Mouse (Mus musculus): ENCODE measurements around the gene Fam89a. TPM values are rescaled to one million over a fixed set of nuclear protein-coding genes. Genes with fewer than 3 reads are reported as not detected.

Gene Fam89a
- polyA plus RNA-seq, 1 experiment from 2014 or later: 0.40 TPM

- Histone ChIP-seq H3K4me2 (ENCODE audit: low read length) (no peak overlapping the region), H3K27me3 (ENCODE audit: control insufficient read depth, insufficient read depth, low read depth, low read length) (no peaks in the 10 kb centered on the region), H3K27ac (ENCODE audit: low read length) (no peak overlapping the region), H3K4me1 (ENCODE audit: control insufficient read depth, insufficient read depth, low read length) (no peaks in the 10 kb centered on the region), H3K36me3 (ENCODE audit: control insufficient read depth, insufficient read depth, low read length) (peaks cover 4% of the 10 kb centered on the region), H3K4me3 (ENCODE audit: low read depth, low read length) (no peak overlapping the region), H3K9me3 (replicated peaks; ENCODE audit: control insufficient read depth, low read length, poor library complexity, severe bottlenecking) (no peaks in the 10 kb centered on the region), H3K9ac (ENCODE audit: low read depth, low read length) (no peak overlapping the region)
- ATAC-seq: peak; percentile 11; the same call in 1 of the 2 replicates
- 86% methylated on average over 1 of the region's 1 CpGs for WGBS
These were observed 12.4 kb downstream of the Fam89a start for GRCm38 (mm10) chr8:124739268-124739667.

- no peaks in the 10 kb centered on the region for H3K4me1 ChIP-seq (ENCODE audit: control insufficient read depth, insufficient read depth, low read length)
- H3K36me3 ChIP-seq (ENCODE audit: control insufficient read depth, insufficient read depth, low read length): peaks cover 35% of the 10 kb centered on the region
- no peak overlapping the region for H3K4me3 ChIP-seq (ENCODE audit: low read depth, low read length)
- no peak for ATAC-seq
- 72% methylated on average over 3 of the region's 3 CpGs for WGBS
- no peak overlapping the region for H3K4me2 ChIP-seq (ENCODE audit: low read length)
- H3K9me3 ChIP-seq (replicated peaks; ENCODE audit: control insufficient read depth, low read length, poor library complexity, severe bottlenecking): no peaks in the 10 kb centered on the region
- H3K27me3 ChIP-seq (ENCODE audit: control insufficient read depth, insufficient read depth, low read depth, low read length): no peaks in the 10 kb centered on the region
- H3K9ac ChIP-seq (ENCODE audit: low read depth, low read length): no peak overlapping the region
- no peak overlapping the region for H3K27ac ChIP-seq (ENCODE audit: low read length)
These were observed 16.2 kb downstream of the Fam89a start for GRCm38 (mm10) chr8:124735371-124735911.

- WGBS: 92% methylated on average over 8 of the region's 8 CpGs
- ATAC-seq: no peak
- Histone ChIP-seq H3K36me3 (ENCODE audit: control insufficient read depth, insufficient read depth, low read length) (peaks cover 56% of the 10 kb centered on the region), H3K4me2 (ENCODE audit: low read length) (no peak overlapping the region), H3K4me3 (ENCODE audit: low read depth, low read length) (no peak overlapping the region), H3K9me3 (replicated peaks; ENCODE audit: control insufficient read depth, low read length, poor library complexity, severe bottlenecking) (no peaks in the 10 kb centered on the region), H3K4me1 (ENCODE audit: control insufficient read depth, insufficient read depth, low read length) (no peaks in the 10 kb centered on the region), H3K9ac (ENCODE audit: low read depth, low read length) (no peak overlapping the region), H3K27ac (ENCODE audit: low read length) (no peak overlapping the region), H3K27me3 (ENCODE audit: control insufficient read depth, insufficient read depth, low read depth, low read length) (no peaks in the 10 kb centered on the region)
These were observed 18.8 kb downstream of the Fam89a start for GRCm38 (mm10) chr8:124732828-124733227.

GRCm38 (mm10) chr8:124724301-124724700 lies 27.3 kb downstream of the Fam89a start:
- Histone ChIP-seq H3K4me1 (ENCODE audit: control insufficient read depth, insufficient read depth, low read length) (peaks cover 24% of the 10 kb centered on the region), H3K36me3 (ENCODE audit: control insufficient read depth, insufficient read depth, low read length) (peaks cover 23% of the 10 kb centered on the region), H3K27me3 (ENCODE audit: control insufficient read depth, insufficient read depth, low read depth, low read length) (no peaks in the 10 kb centered on the region), H3K27ac (ENCODE audit: low read length) (no peak overlapping the region), H3K4me2 (ENCODE audit: low read length) (no peak overlapping the region), H3K9me3 (replicated peaks; ENCODE audit: control insufficient read depth, low read length, poor library complexity, severe bottlenecking) (no peaks in the 10 kb centered on the region), H3K4me3 (ENCODE audit: low read depth, low read length) (no peak overlapping the region), H3K9ac (ENCODE audit: low read depth, low read length) (no peak overlapping the region)
- 99% methylated on average over 7 of the region's 7 CpGs for WGBS
- ATAC-seq: no peak

- Histone ChIP-seq H3K9ac (ENCODE audit: low read depth, low read length) (peak within 1 kb of the TSS; percentile 82), H3K36me3 (ENCODE audit: control insufficient read depth, insufficient read depth, low read length) (peaks cover 4% of the 10 kb centered on the region; the same call in 1 of the 2 replicates), H3K9me3 (replicated peaks; ENCODE audit: control insufficient read depth, low read length, poor library complexity, severe bottlenecking) (no peaks in the 10 kb centered on the region), H3K4me3 (ENCODE audit: low read depth, low read length) (peak within 1 kb of the TSS; percentile 66), H3K27me3 (ENCODE audit: control insufficient read depth, insufficient read depth, low read depth, low read length) (no peaks in the 10 kb centered on the region), H3K4me2 (ENCODE audit: low read length) (peak within 1 kb of the TSS; percentile 93), H3K4me1 (ENCODE audit: control insufficient read depth, insufficient read depth, low read length) (peaks cover 24% of the 10 kb centered on the region), H3K27ac (ENCODE audit: low read length) (peak within 1 kb of the TSS; percentile 82)
- peak; percentile 99 for ATAC-seq
- WGBS: under 1% methylated on average over 54 of the region's 59 CpGs
These were observed 29.6 kb downstream of the Fam89a start, which contains the start of the genes Ttc13 and Arv1 for GRCm38 (mm10) chr8:124721862-124722515. Gene Ttc13 (minus strand): TSS chr8:124721983. Gene Arv1 (plus strand): TSS chr8:124722139.

- H3K4me3 ChIP-seq (ENCODE audit: low read depth, low read length): peak overlapping the region; percentile 66
- peak overlapping the region; percentile 82 for H3K9ac ChIP-seq (ENCODE audit: low read depth, low read length)
- no peaks in the 10 kb centered on the region for H3K27me3 ChIP-seq (ENCODE audit: control insufficient read depth, insufficient read depth, low read depth, low read length)
- 2% methylated on average over 26 of the region's 31 CpGs for WGBS
- peak overlapping the region; percentile 51 for H3K27ac ChIP-seq (ENCODE audit: low read length)
- ATAC-seq: peak; percentile 81
- H3K4me1 ChIP-seq (ENCODE audit: control insufficient read depth, insufficient read depth, low read length): peaks cover 24% of the 10 kb centered on the region
- no peaks in the 10 kb centered on the region for H3K9me3 ChIP-seq (replicated peaks; ENCODE audit: control insufficient read depth, low read length, poor library complexity, severe bottlenecking)
- no peaks in the 10 kb centered on the region for H3K36me3 ChIP-seq (ENCODE audit: control insufficient read depth, insufficient read depth, low read length)
- peak overlapping the region; percentile 80 for H3K4me2 ChIP-seq (ENCODE audit: low read length)
These were observed 30.4 kb downstream of the Fam89a start for GRCm38 (mm10) chr8:124720938-124721861.

GRCm38 (mm10) chr8:124720133-124720532 lies 31.5 kb downstream of the Fam89a start:
- 70% methylated on average over 7 of the region's 7 CpGs for WGBS
- ATAC-seq: no peak
- Histone ChIP-seq H3K4me2 (ENCODE audit: low read length) (no peak overlapping the region), H3K27me3 (ENCODE audit: control insufficient read depth, insufficient read depth, low read depth, low read length) (no peaks in the 10 kb centered on the region), H3K4me3 (ENCODE audit: low read depth, low read length) (no peak overlapping the region), H3K9me3 (replicated peaks; ENCODE audit: control insufficient read depth, low read length, poor library complexity, severe bottlenecking) (no peaks in the 10 kb centered on the region), H3K9ac (ENCODE audit: low read depth, low read length) (no peak overlapping the region), H3K27ac (ENCODE audit: low read length) (no peak overlapping the region), H3K36me3 (ENCODE audit: control insufficient read depth, insufficient read depth, low read length) (no peaks in the 10 kb centered on the region), H3K4me1 (ENCODE audit: control insufficient read depth, insufficient read depth, low read length) (peaks cover 24% of the 10 kb centered on the region)

GRCm38 (mm10) chr8:124715736-124716135 lies 35.9 kb downstream of the Fam89a start:
- H3K4me2 ChIP-seq (ENCODE audit: low read length): no peak overlapping the region
- H3K4me3 ChIP-seq (ENCODE audit: low read depth, low read length): no peak overlapping the region
- H3K9me3 ChIP-seq (replicated peaks; ENCODE audit: control insufficient read depth, low read length, poor library complexity, severe bottlenecking): no peaks in the 10 kb centered on the region
- 91% methylated on average over 8 of the region's 8 CpGs for WGBS
- no peak overlapping the region for H3K9ac ChIP-seq (ENCODE audit: low read depth, low read length)
- H3K36me3 ChIP-seq (ENCODE audit: control insufficient read depth, insufficient read depth, low read length): peaks cover 11% of the 10 kb centered on the region; the same call in 1 of the 2 replicates
- peaks cover 9% of the 10 kb centered on the region for H3K4me1 ChIP-seq (ENCODE audit: control insufficient read depth, insufficient read depth, low read length)
- H3K27me3 ChIP-seq (ENCODE audit: control insufficient read depth, insufficient read depth, low read depth, low read length): no peaks in the 10 kb centered on the region
- H3K27ac ChIP-seq (ENCODE audit: low read length): no peak overlapping the region
- ATAC-seq: no peak

Measured in midbrain, embryonic 16.5 days (tissue).